Mouse (Mus musculus) natural killer cell, adult 2 months (primary cell): ENCODE measurements around the gene 4930578G10Rik.
"Not testable (repeated sequence)": the region's sequence is repeated elsewhere in the genome, so short reads cannot be mapped to it uniquely, and the experiment has no call there.

Experiments
- DNase-seq, 2 experiments: peaks; one replicate each; pipeline ENCODE4 v3.0.0; 2022; ENCODE audit warnings: low spot score in 2 of 2

The 4930578G10Rik gene

DNA sequence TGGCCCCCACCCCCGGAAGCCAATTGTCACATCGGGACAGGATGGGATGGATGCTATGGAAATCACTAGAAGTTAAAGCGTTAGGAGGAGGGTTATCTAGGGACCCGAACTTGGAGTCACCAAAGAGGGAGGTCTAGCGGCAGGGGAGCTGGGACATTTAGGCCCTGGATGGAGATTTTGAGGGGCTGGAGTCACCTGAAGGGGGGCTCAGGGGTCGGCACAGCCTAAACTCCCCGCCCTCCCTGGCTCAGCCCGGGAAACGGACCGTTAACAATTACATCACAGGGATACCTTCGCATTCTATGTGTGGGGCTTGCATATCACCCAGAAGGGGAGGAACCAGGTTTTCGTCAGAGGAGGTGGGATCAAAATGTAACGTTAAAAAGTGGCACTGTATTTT lies at the start of gene 4930578G10Rik:
4930578G10Rik (plus strand) TSS at position 301 of the 400 bp plus-strand sequence.
- not testable (repeated sequence) for DNase-seq

DNA sequence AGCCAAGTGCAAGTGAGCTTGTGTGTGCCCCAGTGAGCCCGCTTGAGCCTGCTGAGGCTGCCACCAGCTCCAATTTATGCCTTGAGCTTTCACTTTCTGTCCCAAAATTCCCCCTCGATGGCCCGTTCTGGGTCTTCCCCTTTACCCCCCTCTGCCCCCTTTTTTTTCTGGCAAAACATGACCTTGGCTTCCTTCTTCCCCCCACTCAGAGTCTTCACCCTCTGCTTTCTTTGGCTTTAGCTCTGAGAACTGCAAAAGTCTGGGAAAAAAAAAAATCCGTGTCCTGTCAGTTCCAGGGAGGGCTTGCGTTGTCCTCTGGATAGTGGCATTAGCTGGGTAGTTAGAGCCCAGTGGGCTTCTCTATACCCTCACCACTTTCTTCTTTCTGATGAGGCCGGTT lies 21.1 kb downstream of the 4930578G10Rik start, which contains the start of gene Ccl19:
Ccl19 (minus strand) TSS at position 101 of the 400 bp plus-strand sequence.
- not testable (repeated sequence) for DNase-seq

- not testable (repeated sequence) for DNase-seq
These were observed 38.5 kb downstream of the 4930578G10Rik start, which contains the start of gene Ccl21a for GRCm38 (mm10) chr4:42773893-42774292. TSS of gene Ccl21a (minus strand) at chr4:42773993.

GRCm38 (mm10) chr4:42853788-42854187 lies 118.4 kb downstream of the 4930578G10Rik start, which contains the start of gene Fam205a1:
TSS of gene Fam205a1 (minus strand) at chr4:42853888.
- not testable (repeated sequence) for DNase-seq

DNA sequence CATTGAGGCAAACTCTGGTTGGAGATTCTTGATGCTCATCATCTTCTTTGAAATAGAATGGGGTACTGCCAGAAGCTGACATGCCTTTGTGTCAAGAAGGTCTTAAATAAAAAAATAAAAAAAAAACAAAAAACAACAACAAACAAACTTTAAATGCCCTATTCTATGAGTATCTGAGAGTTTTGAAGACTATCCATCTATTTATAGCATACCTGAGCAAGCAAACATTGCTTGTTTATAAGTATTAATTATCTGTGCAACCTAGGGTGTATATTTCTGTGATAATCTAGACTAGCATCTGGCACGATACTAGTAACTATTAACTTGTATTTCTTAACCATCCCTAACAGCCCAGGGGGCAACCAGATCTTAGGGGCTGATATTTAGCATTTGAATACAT lies 121.3 kb downstream of the 4930578G10Rik start, which contains the start of gene Gm12394:
Gm12394 (minus strand) TSS at position 101 of the 400 bp plus-strand sequence.
- not testable (repeated sequence) for DNase-seq

- DNase-seq, result not testable (repeated sequence)
These were observed 125.1 kb downstream of the 4930578G10Rik start for GRCm38 (mm10) chr4:42860483-42860882.

DNA sequence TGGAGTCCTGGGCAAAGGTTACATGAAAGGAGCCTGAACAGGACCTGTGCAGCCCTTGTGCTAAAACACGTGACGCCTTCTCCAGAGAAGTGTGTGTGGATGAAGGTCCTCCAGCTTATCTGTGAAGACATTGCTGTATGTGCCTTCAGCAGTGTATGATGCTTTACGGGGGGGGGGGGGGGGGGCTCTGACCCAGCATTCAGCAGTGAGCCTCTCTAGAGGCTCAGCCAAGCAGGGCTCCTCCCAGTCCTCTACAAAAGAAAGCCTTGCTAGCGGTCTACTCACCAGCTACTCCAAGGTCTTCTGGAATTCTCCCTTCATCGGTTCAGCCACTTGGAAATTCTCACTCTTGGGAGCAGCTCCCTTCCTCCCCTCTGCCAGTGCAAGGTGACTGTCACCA lies 128.1 kb downstream of the 4930578G10Rik start:
- DNase-seq, result not testable (repeated sequence)

- no peak for DNase-seq
These were observed 132.0 kb downstream of the 4930578G10Rik start for GRCm38 (mm10) chr4:42867390-42867789.

- no peak for DNase-seq
These were observed 132.8 kb downstream of the 4930578G10Rik start for GRCm38 (mm10) chr4:42868193-42868592.

DNA sequence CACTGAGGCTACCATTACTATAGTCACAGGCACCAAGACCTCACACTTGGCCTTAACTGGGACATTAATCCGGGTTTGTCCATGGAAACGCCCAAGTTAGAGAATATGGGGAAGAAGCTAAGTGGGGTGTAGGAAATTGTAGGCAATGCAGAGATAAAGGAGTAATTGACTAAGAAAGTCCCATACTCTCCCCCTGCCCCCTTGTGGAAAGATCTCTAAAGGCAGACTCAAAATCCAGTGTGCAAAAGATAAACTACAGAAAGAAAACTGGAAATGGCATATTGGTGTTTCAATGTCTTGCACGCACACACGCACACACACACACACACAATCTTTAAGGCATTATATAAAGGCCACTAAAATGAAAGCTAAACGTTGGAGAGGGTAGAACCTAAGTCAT lies 135.4 kb downstream of the 4930578G10Rik start:
- no peak for DNase-seq

DNA sequence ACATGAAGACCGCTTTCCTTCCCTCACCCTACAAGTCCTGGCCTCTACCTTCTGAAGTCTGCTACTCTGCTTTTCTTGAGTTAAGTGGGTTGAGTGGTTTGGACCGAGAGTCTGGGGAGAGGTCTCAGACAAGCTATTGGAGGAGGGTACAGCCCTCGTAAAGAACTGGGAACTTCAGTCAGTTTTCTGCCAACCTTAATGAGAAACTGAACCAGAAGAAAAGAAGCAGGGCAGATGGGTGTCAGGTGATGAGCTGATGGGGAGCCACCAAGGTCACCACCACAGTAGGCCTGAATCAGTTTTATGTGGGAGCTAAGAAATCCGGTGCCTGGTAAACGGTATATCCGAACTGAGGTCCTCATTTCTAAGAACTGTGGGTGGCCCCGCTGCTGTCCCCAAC lies 136.8 kb downstream of the 4930578G10Rik start:
- DNase-seq, result no peak

- no peak for DNase-seq
These were observed 137.5 kb downstream of the 4930578G10Rik start for GRCm38 (mm10) chr4:42872746-42873435.

GRCm38 (mm10) chr4:42874134-42874533 lies 138.8 kb downstream of the 4930578G10Rik start, which contains the start of gene Fam205c:
TSS of gene Fam205c (minus strand) at chr4:42874234.
- DNase-seq, result no peak

GRCm38 (mm10) chr4:42876586-42877291 lies 141.4 kb downstream of the 4930578G10Rik start:
- peak in 1 of 2 experiments; percentile 42 for DNase-seq

DNA sequence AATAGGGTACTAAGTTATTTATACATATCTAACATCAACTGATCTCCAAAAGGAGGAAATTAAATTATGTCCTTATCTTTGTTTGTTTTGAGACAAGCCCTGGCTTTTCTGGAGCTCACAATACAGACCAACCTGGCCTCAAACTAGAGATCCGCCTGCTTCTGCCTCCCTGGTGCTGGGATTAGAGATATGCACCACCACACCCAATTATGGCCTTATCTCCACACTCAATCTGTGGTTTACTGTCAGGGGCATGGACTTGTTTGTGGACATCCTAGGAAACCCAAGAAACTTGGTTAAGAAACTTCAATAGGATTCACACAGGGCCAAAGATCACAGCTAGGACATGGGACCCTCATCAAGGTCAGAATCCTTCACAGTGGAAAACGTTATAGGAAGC lies 142.3 kb downstream of the 4930578G10Rik start:
- DNase-seq, result no peak

GRCm38 (mm10) chr4:42879829-42880676 lies 144.7 kb downstream of the 4930578G10Rik start:
- no peak for DNase-seq

DNA sequence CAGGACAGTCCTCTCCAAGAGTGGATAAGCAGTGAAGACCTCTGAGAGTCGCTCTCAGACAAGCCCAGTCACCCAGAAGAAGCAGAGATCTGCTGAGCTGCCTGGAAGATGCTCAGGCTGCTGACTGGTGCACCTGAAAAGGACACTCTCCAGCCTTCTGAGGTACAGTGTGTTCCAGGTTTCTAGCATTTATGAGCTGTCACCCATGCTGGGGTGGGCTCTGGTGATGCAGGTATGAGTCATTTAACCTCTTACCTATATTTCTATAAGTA lies 145.3 kb downstream of the 4930578G10Rik start:
- no peak for DNase-seq

DNA sequence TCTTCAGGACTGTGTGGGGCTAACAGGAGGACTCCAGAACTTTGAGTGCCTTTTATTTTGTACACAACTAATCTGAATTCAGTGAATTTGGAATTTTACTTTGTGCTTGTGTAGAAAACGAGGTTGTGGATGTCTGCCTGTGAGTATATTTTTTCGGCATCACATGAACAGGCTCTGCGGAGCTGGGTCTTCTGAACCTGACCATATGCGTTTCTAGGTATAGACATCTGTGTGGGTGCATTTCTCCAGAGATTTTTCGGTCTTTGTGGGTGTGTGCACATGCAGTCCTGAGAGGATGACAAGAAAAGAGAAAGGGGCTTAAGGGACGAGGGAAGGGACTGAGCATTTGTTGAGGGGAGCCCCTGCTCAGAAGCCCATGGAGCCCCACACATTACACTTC lies 151.6 kb downstream of the 4930578G10Rik start:
- no peak for DNase-seq

GRCm38 (mm10) chr4:42888806-42889205 lies 153.5 kb downstream of the 4930578G10Rik start:
- DNase-seq, result no peak

DNA sequence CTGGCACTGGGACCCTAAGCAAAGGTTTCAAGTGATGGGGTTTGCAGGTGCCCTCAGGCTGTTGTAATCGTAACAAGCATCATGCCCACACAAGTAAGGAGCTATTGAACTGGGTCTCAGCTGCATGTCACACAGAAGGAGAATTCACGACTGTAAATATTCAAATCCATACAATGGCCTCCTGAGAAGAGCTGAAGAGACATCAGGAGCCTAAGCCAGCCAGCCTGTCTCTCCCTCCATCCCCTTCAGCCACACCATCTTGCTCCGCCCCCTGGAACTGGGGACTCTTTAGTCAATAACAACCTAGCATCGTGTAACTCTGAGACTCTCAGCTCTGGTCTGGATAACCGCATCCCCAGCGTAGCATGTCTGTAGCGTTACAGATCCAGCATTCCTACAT lies 155.8 kb downstream of the 4930578G10Rik start:
- no peak for DNase-seq

- DNase-seq, result no peak
These were observed 159.8 kb downstream of the 4930578G10Rik start for GRCm38 (mm10) chr4:42895118-42895517.
